Mouse (Mus musculus): ENCODE measurements around the gene Zfp664. TPM values are rescaled to one million over a fixed set of nuclear protein-coding genes. Genes with fewer than 3 reads are reported as not detected.

Gene Zfp664
- polyA plus RNA-seq (2015; fragmentation: Nextera tagmentation; extraction: Ambion mirVana) = 79.5 and 90.5 TPM in 2 replicates

- peak; percentile 99 for DNase-seq (ENCODE audit: low spot score)
Measured at GRCm38 (mm10) chr5:124862013-124862866, at the start of gene Zfp664, which contains the start of gene Ccdc92. TSS of gene Zfp664 (plus strand) at chr5:124862691. TSS of gene Ccdc92 (minus strand) at chr5:124862424.

GRCm38 (mm10) chr5:124814797-124815196 lies 47.7 kb upstream of the Zfp664 start:
- DNase-seq (ENCODE audit: low spot score) (no peak), ATAC-seq (no peak)
- no peak overlapping the region for H3K4me3 ChIP-seq (ENCODE audit: low read depth, low read length)
- 48% methylated on average over 5 of the region's 5 CpGs for WGBS
- TF ChIP-seq EP300 (IDR thresholded peaks at IDR 0.05) (no peak), CTCF (IDR thresholded peaks at IDR 0.05) (no peak)
- no peaks in the 10 kb centered on the region for H3K27me3 ChIP-seq (replicated peaks; ENCODE audit: insufficient read depth, low read length)
- no peak overlapping the region for H3K27ac ChIP-seq (ENCODE audit: low read length)
- H3K4me2 ChIP-seq (replicated peaks; ENCODE audit: low read depth, low read length) = no peak overlapping the region
- no peak overlapping the region for H3K9ac ChIP-seq (replicated peaks; ENCODE audit: low read depth)
- no peaks in the 10 kb centered on the region for H3K36me3 ChIP-seq (ENCODE audit: insufficient read depth, low read length)
- H3K9me3 ChIP-seq (ENCODE audit: low read length) = no peaks in the 10 kb centered on the region
- no peaks in the 10 kb centered on the region for H3K4me1 ChIP-seq (ENCODE audit: insufficient read depth, low read depth, low read length)

More at GRCm38 (mm10) chr5:124862013-124862866, at the start of gene Zfp664, which contains the start of gene Ccdc92:
- no peaks in the 10 kb centered on the region for H3K36me3 ChIP-seq (ENCODE audit: insufficient read depth, low read length)
- peak within 1 kb of the TSS; percentile 74 for H3K9ac ChIP-seq (replicated peaks; ENCODE audit: low read depth)
- H3K9me3 ChIP-seq (ENCODE audit: low read length) = no peaks in the 10 kb centered on the region
- H3K4me1 ChIP-seq (ENCODE audit: insufficient read depth, low read depth, low read length) = 0 out of 2 replicates have a peak, but pooled peaks cover 7% of the 10 kb centered on the region
- H3K27ac ChIP-seq (ENCODE audit: low read length) = peak within 1 kb of the TSS; percentile 86
- H3K4me2 ChIP-seq (replicated peaks; ENCODE audit: low read depth, low read length) = peak within 1 kb of the TSS; percentile 92
- 2% methylated on average over 78 of the region's 103 CpGs for WGBS
- H3K27me3 ChIP-seq (replicated peaks; ENCODE audit: insufficient read depth, low read length) = peaks cover 12% of the 10 kb centered on the region
- peak; percentile 96 for ATAC-seq
- H3K4me3 ChIP-seq (ENCODE audit: low read depth, low read length) = peak within 1 kb of the TSS; percentile 90
- TF ChIP-seq EP300 (IDR thresholded peaks at IDR 0.05) = no peak

DNA sequence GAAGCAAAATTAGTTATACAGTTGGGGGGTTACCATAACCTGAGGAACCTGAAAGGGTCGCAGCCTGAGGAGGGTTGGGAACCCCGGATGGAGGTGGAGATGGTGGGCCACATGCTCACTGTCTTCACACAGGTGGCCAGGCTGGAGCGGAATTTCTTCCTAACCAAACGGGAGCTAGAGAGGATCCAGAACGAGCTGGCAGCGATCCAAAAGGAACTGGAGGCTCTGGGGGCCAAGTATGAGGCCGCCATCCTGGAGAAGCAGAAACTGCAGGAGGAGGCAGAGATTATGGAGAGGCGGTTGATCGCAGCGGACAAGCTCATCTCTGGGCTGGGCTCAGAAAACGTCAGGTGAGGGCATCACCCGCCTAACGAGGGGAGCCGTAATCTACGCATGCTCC lies 45.4 kb upstream of the Zfp664 start:
- no peak for TF ChIP-seq CTCF (IDR thresholded peaks at IDR 0.05)
- TF ChIP-seq EP300 (IDR thresholded peaks at IDR 0.05) = no peak
- ATAC-seq (no peak), DNase-seq (ENCODE audit: low spot score) (no peak)
- H3K27ac ChIP-seq (ENCODE audit: low read length) = no peak overlapping the region
- no peaks in the 10 kb centered on the region for H3K27me3 ChIP-seq (replicated peaks; ENCODE audit: insufficient read depth, low read length)
- no peak overlapping the region for H3K4me3 ChIP-seq (ENCODE audit: low read depth, low read length)
- H3K9ac ChIP-seq (replicated peaks; ENCODE audit: low read depth) = no peak overlapping the region
- H3K9me3 ChIP-seq (ENCODE audit: low read length) = no peaks in the 10 kb centered on the region
- no peak overlapping the region for H3K4me2 ChIP-seq (replicated peaks; ENCODE audit: low read depth, low read length)
- no peaks in the 10 kb centered on the region for H3K36me3 ChIP-seq (ENCODE audit: insufficient read depth, low read length)
- WGBS = 71% methylated on average over 15 of the region's 15 CpGs
- H3K4me1 ChIP-seq (ENCODE audit: insufficient read depth, low read depth, low read length) = no peaks in the 10 kb centered on the region

GRCm38 (mm10) chr5:124822128-124822894 lies 40.2 kb upstream of the Zfp664 start:
- no peak for DNase-seq (ENCODE audit: low spot score)
- no peak for TF ChIP-seq CTCF (IDR thresholded peaks at IDR 0.05)
- no peak for TF ChIP-seq EP300 (IDR thresholded peaks at IDR 0.05)
- WGBS = 64% methylated on average over 18 of the region's 18 CpGs

DNA sequence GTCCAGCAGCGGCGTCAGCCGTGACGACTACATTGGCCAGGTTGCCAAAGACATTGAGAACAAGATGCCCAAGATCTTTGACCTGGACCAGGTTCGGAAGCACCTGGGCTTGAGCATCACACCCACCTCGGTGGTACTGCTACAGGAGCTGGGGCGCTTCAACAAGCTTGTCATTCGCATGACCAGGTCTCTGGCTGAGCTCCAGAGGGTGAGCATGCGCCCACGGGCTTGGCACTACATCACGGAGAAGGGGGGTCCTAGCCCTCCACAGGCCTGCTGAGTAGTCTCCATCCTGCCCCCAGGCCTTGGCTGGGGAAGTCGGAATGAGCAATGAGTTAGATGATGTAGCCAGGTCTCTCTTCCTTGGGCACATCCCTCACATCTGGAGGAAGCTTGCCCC lies 32.2 kb upstream of the Zfp664 start:
- Histone ChIP-seq H3K4me2 (replicated peaks; ENCODE audit: low read depth, low read length) (no peak overlapping the region), H3K9ac (replicated peaks; ENCODE audit: low read depth) (no peak overlapping the region), H3K9me3 (ENCODE audit: low read length) (no peaks in the 10 kb centered on the region), H3K36me3 (ENCODE audit: insufficient read depth, low read length) (no peaks in the 10 kb centered on the region), H3K27me3 (replicated peaks; ENCODE audit: insufficient read depth, low read length) (no peaks in the 10 kb centered on the region), H3K4me1 (ENCODE audit: insufficient read depth, low read depth, low read length) (no peaks in the 10 kb centered on the region), H3K4me3 (ENCODE audit: low read depth, low read length) (no peak overlapping the region), H3K27ac (ENCODE audit: low read length) (no peak overlapping the region)
- ATAC-seq (no peak), DNase-seq (ENCODE audit: low spot score) (no peak)
- 90% methylated on average over 12 of the region's 12 CpGs for WGBS
- TF ChIP-seq EP300 (IDR thresholded peaks at IDR 0.05) = no peak
- TF ChIP-seq CTCF (IDR thresholded peaks at IDR 0.05) = no peak

More at GRCm38 (mm10) chr5:124822128-124822894, 40.2 kb upstream of the Zfp664 start:
- no peaks in the 10 kb centered on the region for H3K9me3 ChIP-seq (ENCODE audit: low read length)
- H3K9ac ChIP-seq (replicated peaks; ENCODE audit: low read depth) = no peak overlapping the region
- no peak overlapping the region for H3K4me3 ChIP-seq (ENCODE audit: low read depth, low read length)
- no peaks in the 10 kb centered on the region for H3K4me1 ChIP-seq (ENCODE audit: insufficient read depth, low read depth, low read length)
- no peak for ATAC-seq
- H3K27ac ChIP-seq (ENCODE audit: low read length) = no peak overlapping the region
- no peaks in the 10 kb centered on the region for H3K36me3 ChIP-seq (ENCODE audit: insufficient read depth, low read length)
- H3K4me2 ChIP-seq (replicated peaks; ENCODE audit: low read depth, low read length) = no peak overlapping the region
- no peaks in the 10 kb centered on the region for H3K27me3 ChIP-seq (replicated peaks; ENCODE audit: insufficient read depth, low read length)

- Histone ChIP-seq H3K4me3 (ENCODE audit: low read depth, low read length) (no peak overlapping the region), H3K9ac (replicated peaks; ENCODE audit: low read depth) (no peak overlapping the region), H3K27ac (ENCODE audit: low read length) (no peak overlapping the region), H3K4me1 (ENCODE audit: insufficient read depth, low read depth, low read length) (no peaks in the 10 kb centered on the region), H3K4me2 (replicated peaks; ENCODE audit: low read depth, low read length) (no peak overlapping the region), H3K9me3 (ENCODE audit: low read length) (no peaks in the 10 kb centered on the region), H3K36me3 (ENCODE audit: insufficient read depth, low read length) (no peaks in the 10 kb centered on the region), H3K27me3 (replicated peaks; ENCODE audit: insufficient read depth, low read length) (no peaks in the 10 kb centered on the region)
- 93% methylated on average over 15 of the region's 15 CpGs for WGBS
- no peak for ATAC-seq
- DNase-seq (ENCODE audit: low spot score) = no peak
- TF ChIP-seq EP300 (IDR thresholded peaks at IDR 0.05) = no peak
- no peak for TF ChIP-seq CTCF (IDR thresholded peaks at IDR 0.05)
Measured at GRCm38 (mm10) chr5:124835218-124835617, 27.3 kb upstream of the Zfp664 start.
